Mouse (Mus musculus) G1E (cell line): ENCODE data around the gene Tyro3.

Experiments used
- CTCF ChIP-seq: IDR thresholded peaks from 2 replicates; pipeline ENCODE4 v1.5.1; 2012; ENCODE audit warnings: low read depth, low read length, inconsistent platforms, mixed read lengths
- GATA1 ChIP-seq: IDR thresholded peaks from 2 replicates; pipeline ENCODE4 v1.6.1; 2012; ENCODE audit warnings: borderline replicate concordance, low read length, inconsistent platforms, mixed read lengths
- GATA2 ChIP-seq: IDR thresholded peaks from 2 replicates; pipeline ENCODE4 v1.6.1; 2012; ENCODE audit warnings: low read depth, low read length, inconsistent platforms, borderline replicate concordance
- POLR2AphosphoS5 ChIP-seq: IDR thresholded peaks from 2 replicates; pipeline ENCODE4 v1.6.1; 2012; ENCODE audit warnings: low read depth, low read length, inconsistent platforms; ENCODE audit not compliant: insufficient replicate concordance
- TAL1 ChIP-seq: conservative IDR thresholded peaks from 2 replicates; pipeline ENCODE4 v1.6.1; 2012; ENCODE audit warnings: low read depth, low read length, inconsistent platforms, mixed read lengths

DNA sequence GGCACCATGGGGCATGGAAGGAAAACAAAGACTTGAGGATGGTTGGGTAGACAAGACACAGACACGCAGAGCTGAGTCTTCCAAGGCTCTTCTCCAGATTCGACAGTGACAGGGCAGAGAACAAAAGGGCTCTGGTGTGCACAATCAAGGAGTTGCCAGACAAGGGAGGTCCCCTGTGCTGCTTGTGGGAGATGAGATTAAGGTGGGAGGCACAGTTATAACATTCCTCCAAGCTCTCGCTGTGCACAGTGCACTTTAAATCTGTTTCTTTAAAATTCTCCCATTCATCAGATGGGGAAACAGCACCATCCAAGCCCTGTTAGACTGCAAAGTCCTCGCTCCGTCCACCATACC is 6.7 kb downstream of the Tyro3 start:
- TF ChIP-seq CTCF, result no peak
- no peak for TF ChIP-seq GATA1
- no peak for TF ChIP-seq POLR2AphosphoS5
- TF ChIP-seq TAL1, result no peak
- TF ChIP-seq GATA2, result no peak
